Mouse (Mus musculus) G1E (cell line): ENCODE data around the gene Med19.

Experiments
- CTCF ChIP-seq: IDR thresholded peaks from 2 replicates; pipeline ENCODE4 v1.5.1; 2012; ENCODE audit warnings: low read depth, low read length, inconsistent platforms, mixed read lengths
- GATA1 ChIP-seq: IDR thresholded peaks from 2 replicates; pipeline ENCODE4 v1.6.1; 2012; ENCODE audit warnings: borderline replicate concordance, low read length, inconsistent platforms, mixed read lengths
- GATA2 ChIP-seq: IDR thresholded peaks from 2 replicates; pipeline ENCODE4 v1.6.1; 2012; ENCODE audit warnings: low read depth, low read length, inconsistent platforms, borderline replicate concordance
- POLR2AphosphoS5 ChIP-seq: IDR thresholded peaks from 2 replicates; pipeline ENCODE4 v1.6.1; 2012; ENCODE audit warnings: low read depth, low read length, inconsistent platforms; ENCODE audit not compliant: insufficient replicate concordance
- TAL1 ChIP-seq: conservative IDR thresholded peaks from 2 replicates; pipeline ENCODE4 v1.6.1; 2012; ENCODE audit warnings: low read depth, low read length, inconsistent platforms, mixed read lengths

GRCm38 (mm10) chr2:84725770-84726169, 47.6 kb downstream of the Med19 start:
- TF ChIP-seq CTCF (no peak), TAL1 (no peak), GATA1 (no peak), GATA2 (no peak), POLR2AphosphoS5 (no peak)
